Mouse (Mus musculus) lung, embryonic 14.5 days (tissue): Measurements from ENCODE around the gene Osbpl11. TPM values are rescaled to one million over a fixed set of nuclear protein-coding genes. Genes with fewer than 3 reads are reported as not detected.

Source experiments
- ATAC-seq: fragments of 200-750 bp; cut with Nextera tagmentation; 2 replicates; pipeline ENCODE4 v1.8.0; 2017; ENCODE audit warnings: mild to moderate bottlenecking, moderate TSS enrichment, moderate library complexity; ENCODE audit not compliant: insufficient read depth
- DNase-seq: peaks from one replicate; pipeline ENCODE4 v3.0.0-alpha.2; 2015
- H3K27ac ChIP-seq: fragments of 300-500 bp; sonication (generic); 2 replicates; pipeline ENCODE4 v1.5.1; 2014; ENCODE audit warnings: low read depth, mild to moderate bottlenecking, moderate library complexity
- H3K27me3 ChIP-seq: fragments of 300-500 bp; sonication (generic); 2 replicates; pipeline ENCODE4 v1.6.1; 2014; ENCODE audit warnings: low read length, control low read depth; ENCODE audit not compliant: insufficient read depth
- H3K36me3 ChIP-seq: fragments of 300-500 bp; sonication (generic); 2 replicates; pipeline ENCODE4 v1.6.1; 2014; ENCODE audit warnings: control low read depth; ENCODE audit not compliant: insufficient read depth
- H3K4me1 ChIP-seq: fragments of 300-500 bp; sonication (generic); 2 replicates; pipeline ENCODE4 v1.6.1; 2014; ENCODE audit warnings: antibody characterized with exemption, control low read depth; ENCODE audit not compliant: insufficient read depth
- H3K4me2 ChIP-seq: fragments of 300-500 bp; sonication (generic); 2 replicates; pipeline ENCODE4 v1.6.1; 2014; ENCODE audit warnings: mild to moderate bottlenecking
- H3K4me3 ChIP-seq: fragments of 300-500 bp; sonication (generic); 2 replicates; pipeline ENCODE4 v1.5.1; 2014; ENCODE audit warnings: low read depth, low read length
- H3K9ac ChIP-seq: fragments of 300-500 bp; sonication (generic); 2 replicates; pipeline ENCODE4 v1.6.1; 2014
- H3K9me3 ChIP-seq: fragments of 300-500 bp; sonication (generic); 2 replicates; pipeline ENCODE4 v1.6.1; 2016; ENCODE audit warnings: low read depth, low read length, control low read depth
- CTCF ChIP-seq: IDR thresholded peaks from 2 replicates; pipeline ENCODE4 v1.5.1; 2016; ENCODE audit warnings: antibody characterized with exemption, low read depth
- WGBS: fragments of 180-500 bp; shearing (Covaris S2); extraction: QIAGEN DNeasy Blood & Tissue Kit; methylation state at CpG from one replicate; pipeline ENCODE4 v1.1.7; 2014; 5-methylcytosine and 5-hydroxymethylcytosine counted together
- polyA plus RNA-seq: library from polyadenylated mRNA; unstranded; fragments of >200 nt; fragmentation: Nextera tagmentation; extraction: Ambion mirVana; gene quantifications from 2 replicates; pipeline ENCODE4 v1.2.1, GENCODE M21; 2014

Gene Osbpl11
- polyA plus RNA-seq, 1 experiment from 2014 or later = 25.2 TPM

GRCm38 (mm10) chr16:33251194-33252051, 66.6 kb downstream of the Osbpl11 start, which contains the start of gene Snx4:
Snx4 (plus strand) TSS chr16:33251442.
- Histone ChIP-seq H3K9ac (peak within 1 kb of the TSS; percentile 96), H3K27me3 (no peaks in the 10 kb centered on the region), H3K9me3 (no peaks in the 10 kb centered on the region), H3K4me3 (peak within 1 kb of the TSS; percentile 97), H3K4me2 (peak within 1 kb of the TSS; percentile 80), H3K36me3 (no peaks in the 10 kb centered on the region), H3K4me1 (peaks cover 5% of the 10 kb centered on the region; the same call in 1 of the 2 replicates), H3K27ac (peak within 1 kb of the TSS; percentile 94)
- under 1% methylated on average over 68 of the region's 72 CpGs for WGBS
- no peak for TF ChIP-seq CTCF
- ATAC-seq = peak; percentile 91
- peak; percentile 98 for DNase-seq

GRCm38 (mm10) chr16:33255601-33256000, 70.7 kb downstream of the Osbpl11 start:
- Histone ChIP-seq H3K9ac (no peak overlapping the region), H3K27me3 (no peaks in the 10 kb centered on the region), H3K4me3 (no peak overlapping the region), H3K9me3 (no peaks in the 10 kb centered on the region), H3K4me1 (peaks cover 10% of the 10 kb centered on the region; the same call in 1 of the 2 replicates), H3K4me2 (peak overlapping the region; percentile 46), H3K36me3 (peaks cover 4% of the 10 kb centered on the region; the same call in 1 of the 2 replicates), H3K27ac (peak overlapping the region; percentile 60)
- DNase-seq (peak; percentile 75), ATAC-seq (no peak)
- 66% methylated on average over 7 of the region's 7 CpGs for WGBS
- TF ChIP-seq CTCF = no peak

DNA sequence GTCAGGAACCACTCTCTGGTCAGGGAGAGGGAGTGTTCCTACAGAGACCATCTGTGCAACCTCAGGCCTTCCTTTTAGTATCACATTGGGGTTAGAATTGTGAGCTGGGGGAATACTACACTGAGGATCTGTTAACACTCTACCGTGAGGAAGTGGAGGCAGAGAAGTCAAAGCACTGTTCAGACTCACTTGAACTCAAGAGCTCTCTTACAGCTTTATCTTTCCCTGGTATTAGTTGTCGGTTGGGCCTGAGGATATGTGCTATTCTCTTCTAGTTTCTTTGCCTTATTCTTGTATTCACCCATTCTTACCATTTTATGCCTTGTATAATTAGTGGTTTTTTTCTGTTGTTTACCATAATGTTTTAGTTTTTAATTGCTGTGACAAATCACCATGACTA, 73.7 kb downstream of the Osbpl11 start:
- H3K36me3 ChIP-seq = peaks cover 7% of the 10 kb centered on the region
- no peak overlapping the region for H3K4me2 ChIP-seq
- no peak for DNase-seq
- no peaks in the 10 kb centered on the region for H3K9me3 ChIP-seq
- no peak for TF ChIP-seq CTCF
- no peak overlapping the region for H3K4me3 ChIP-seq
- no peak overlapping the region for H3K27ac ChIP-seq
- H3K9ac ChIP-seq = no peak overlapping the region
- WGBS = 65% methylated on average over 2 of the region's 2 CpGs
- peaks cover 19% of the 10 kb centered on the region for H3K4me1 ChIP-seq
- no peaks in the 10 kb centered on the region for H3K27me3 ChIP-seq
- ATAC-seq = no peak

DNA sequence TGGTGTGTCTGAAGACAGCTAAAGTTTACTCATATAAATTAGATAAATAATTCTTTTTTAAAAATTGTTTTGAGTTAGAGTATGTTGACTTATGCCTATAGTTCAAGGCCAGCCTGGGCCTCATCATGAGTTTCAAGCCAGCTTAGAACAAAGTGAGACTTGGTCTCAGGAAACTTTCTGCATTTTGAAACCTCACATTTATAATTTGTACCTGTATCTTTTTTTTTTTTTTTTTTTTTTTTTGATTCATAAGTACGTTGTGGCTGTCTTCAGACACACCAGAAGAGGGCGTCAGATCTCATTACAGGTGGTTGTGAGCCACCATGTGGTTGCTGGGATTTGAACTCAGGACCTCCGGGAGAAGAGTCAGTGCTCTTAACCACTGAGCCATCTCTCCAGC, 75.0 kb downstream of the Osbpl11 start:
- peaks cover 17% of the 10 kb centered on the region for H3K36me3 ChIP-seq
- WGBS = 74% methylated on average over 3 of the region's 3 CpGs
- no peak overlapping the region for H3K27ac ChIP-seq
- peaks cover 14% of the 10 kb centered on the region for H3K4me1 ChIP-seq
- H3K27me3 ChIP-seq = no peaks in the 10 kb centered on the region
- TF ChIP-seq CTCF = no peak
- no peak overlapping the region for H3K9ac ChIP-seq
- ATAC-seq (no peak), DNase-seq (no peak)
- H3K9me3 ChIP-seq = no peaks in the 10 kb centered on the region
- no peak overlapping the region for H3K4me2 ChIP-seq
- no peak overlapping the region for H3K4me3 ChIP-seq

GRCm38 (mm10) chr16:33260825-33261224, 76.0 kb downstream of the Osbpl11 start:
- ATAC-seq (no peak), DNase-seq (no peak)
- H3K4me3 ChIP-seq = no peak overlapping the region
- TF ChIP-seq CTCF = no peak
- peaks cover 14% of the 10 kb centered on the region for H3K4me1 ChIP-seq
- H3K9me3 ChIP-seq = no peaks in the 10 kb centered on the region
- WGBS = 69% methylated on average over 8 of the region's 8 CpGs
- no peaks in the 10 kb centered on the region for H3K27me3 ChIP-seq
- peak overlapping the region; percentile 50; the same call in 1 of the 2 replicates for H3K27ac ChIP-seq
- H3K9ac ChIP-seq = no peak overlapping the region; the same call in 1 of the 2 replicates
- H3K36me3 ChIP-seq = peaks cover 27% of the 10 kb centered on the region
- H3K4me2 ChIP-seq = no peak overlapping the region

DNA sequence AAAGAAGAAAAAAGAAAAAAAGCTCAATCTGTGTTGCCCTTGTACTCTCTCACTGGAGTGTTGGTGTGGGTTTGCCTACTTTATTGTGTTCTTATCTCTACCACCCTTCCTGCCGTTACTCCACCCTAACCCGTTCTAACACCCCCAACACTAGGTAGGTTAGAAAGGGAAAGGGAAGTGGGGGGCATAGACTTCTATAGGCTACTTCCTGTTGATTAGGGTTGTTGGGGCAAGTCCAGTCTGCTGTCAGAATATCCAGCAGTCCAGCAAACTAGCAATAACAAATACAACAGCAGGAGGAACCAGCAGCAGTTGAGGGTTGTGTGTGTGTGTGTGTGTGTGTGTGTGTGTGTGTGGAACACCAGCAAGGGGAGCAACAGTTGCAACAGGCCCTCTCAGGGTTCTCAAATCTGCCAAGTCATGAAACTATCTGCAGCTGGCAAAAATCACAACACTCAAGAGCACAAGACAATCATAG, 76.8 kb downstream of the Osbpl11 start:
- DNase-seq = peak; percentile 45
- Histone ChIP-seq H3K9ac (no peak overlapping the region), H3K4me3 (no peak overlapping the region), H3K27ac (peak overlapping the region; percentile 50; the same call in 1 of the 2 replicates), H3K4me2 (no peak overlapping the region), H3K27me3 (no peaks in the 10 kb centered on the region), H3K4me1 (peaks cover 14% of the 10 kb centered on the region), H3K9me3 (no peaks in the 10 kb centered on the region), H3K36me3 (peaks cover 35% of the 10 kb centered on the region)
- no peak for TF ChIP-seq CTCF
- whole genome bisulfite sequencing = 45% methylated on average over 2 of the region's 2 CpGs
- peak; percentile 31; the same call in 1 of the 2 replicates for ATAC-seq

DNA sequence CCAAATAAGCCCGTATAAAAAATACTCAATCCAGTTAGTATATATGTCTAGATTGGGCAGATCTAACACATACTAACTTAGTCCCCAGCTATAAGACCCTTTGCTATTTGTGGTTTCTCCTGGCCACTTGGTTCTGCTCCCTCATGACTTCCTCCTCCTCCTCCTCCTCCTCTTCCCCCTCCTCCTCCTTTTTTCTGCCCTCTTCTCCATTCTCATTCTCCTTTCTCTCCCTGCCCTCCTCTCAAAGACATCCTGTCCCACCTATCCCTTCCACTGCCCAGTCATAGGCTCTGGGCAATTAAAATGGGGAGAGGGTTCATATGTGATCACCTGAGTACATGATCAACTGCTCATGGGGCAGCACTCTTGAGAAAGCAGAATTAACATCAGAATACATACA, 77.2 kb downstream of the Osbpl11 start:
- ATAC-seq (0 out of 2 replicates have a peak, but pooled peaks have one; percentile 14), DNase-seq (no peak)
- WGBS = 50% methylated on average over 1 of the region's 1 CpGs
- no peaks in the 10 kb centered on the region for H3K27me3 ChIP-seq
- H3K4me1 ChIP-seq = peaks cover 14% of the 10 kb centered on the region
- no peak for TF ChIP-seq CTCF
- H3K9me3 ChIP-seq = no peaks in the 10 kb centered on the region
- H3K9ac ChIP-seq = no peak overlapping the region
- H3K4me2 ChIP-seq = no peak overlapping the region
- H3K4me3 ChIP-seq = no peak overlapping the region
- H3K36me3 ChIP-seq = peaks cover 40% of the 10 kb centered on the region
- peak overlapping the region; percentile 50; the same call in 1 of the 2 replicates for H3K27ac ChIP-seq
